Mouse (Mus musculus): ENCODE measurements around the gene Rph3al. TPM values are rescaled to one million over a fixed set of nuclear protein-coding genes. Genes with fewer than 3 reads are reported as not detected.

Gene Rph3al
- polyA plus RNA-seq, 1 experiment from 2014 or later, result 1.7 TPM

GRCm38 (mm10) chr11:75870386-75870785, 67.8 kb downstream of the Rph3al start:
- 43% methylated on average over 5 of the region's 5 CpGs for WGBS

GRCm38 (mm10) chr11:75869898-75870297, 68.3 kb downstream of the Rph3al start:
- Histone ChIP-seq H3K9me3 (no peaks in the 10 kb centered on the region), H3K27ac (peak overlapping the region; percentile 60), H3K9ac (no peak overlapping the region), H3K4me3 (replicated peaks) (no peak overlapping the region), H3K27me3 (no peaks in the 10 kb centered on the region), H3K36me3 (replicated peaks) (no peaks in the 10 kb centered on the region), H3K4me2 (no peak overlapping the region), H3K4me1 (peaks cover 32% of the 10 kb centered on the region)
- ATAC-seq (ENCODE audit: low FRiP score), result peak; percentile 36; the same call in 1 of the 2 replicates
- WGBS, result 47% methylated on average over 5 of the region's 5 CpGs

More at GRCm38 (mm10) chr11:75870386-75870785, 67.8 kb downstream of the Rph3al start:
- peak; percentile 7; the same call in 1 of the 2 replicates for ATAC-seq (ENCODE audit: low FRiP score)
- no peaks in the 10 kb centered on the region for H3K36me3 ChIP-seq (replicated peaks)
- no peak overlapping the region for H3K4me2 ChIP-seq
- no peak overlapping the region for H3K4me3 ChIP-seq (replicated peaks)
- H3K27ac ChIP-seq, result peak overlapping the region; percentile 60
- H3K27me3 ChIP-seq, result no peaks in the 10 kb centered on the region
- H3K9ac ChIP-seq, result no peak overlapping the region
- no peaks in the 10 kb centered on the region for H3K9me3 ChIP-seq
- H3K4me1 ChIP-seq, result peaks cover 27% of the 10 kb centered on the region

GRCm38 (mm10) chr11:75866861-75867260, 71.4 kb downstream of the Rph3al start:
- Histone ChIP-seq H3K9ac (no peak overlapping the region), H3K9me3 (no peaks in the 10 kb centered on the region), H3K27ac (no peak overlapping the region), H3K4me1 (peaks cover 43% of the 10 kb centered on the region), H3K4me3 (replicated peaks) (no peak overlapping the region), H3K4me2 (no peak overlapping the region), H3K36me3 (replicated peaks) (no peaks in the 10 kb centered on the region), H3K27me3 (no peaks in the 10 kb centered on the region)
- ATAC-seq (ENCODE audit: low FRiP score), result no peak
- WGBS, result 76% methylated on average over 4 of the region's 4 CpGs

- Histone ChIP-seq H3K9me3 (no peaks in the 10 kb centered on the region), H3K9ac (no peak overlapping the region), H3K4me1 (peaks cover 44% of the 10 kb centered on the region), H3K4me2 (no peak overlapping the region), H3K27ac (peak overlapping the region; percentile 68), H3K36me3 (replicated peaks) (no peaks in the 10 kb centered on the region), H3K4me3 (replicated peaks) (no peak overlapping the region), H3K27me3 (no peaks in the 10 kb centered on the region)
- 32% methylated on average over 9 of the region's 9 CpGs for WGBS
- peak; percentile 28; the same call in 1 of the 2 replicates for ATAC-seq (ENCODE audit: low FRiP score)
Measured at GRCm38 (mm10) chr11:75865859-75866258, 72.4 kb downstream of the Rph3al start.

- no peaks in the 10 kb centered on the region for H3K36me3 ChIP-seq (replicated peaks)
- 36% methylated on average over 7 of the region's 7 CpGs for WGBS
Measured at GRCm38 (mm10) chr11:75865253-75865619, 73.0 kb downstream of the Rph3al start.

GRCm38 (mm10) chr11:75864529-75865252, 73.5 kb downstream of the Rph3al start:
- no peak overlapping the region for H3K4me2 ChIP-seq
- 42% methylated on average over 4 of the region's 4 CpGs for WGBS
- H3K9ac ChIP-seq, result no peak overlapping the region
- H3K9me3 ChIP-seq, result no peaks in the 10 kb centered on the region
- H3K4me3 ChIP-seq (replicated peaks), result no peak overlapping the region
- no peaks in the 10 kb centered on the region for H3K27me3 ChIP-seq
- no peaks in the 10 kb centered on the region for H3K36me3 ChIP-seq (replicated peaks)
- peak overlapping the region; percentile 68 for H3K27ac ChIP-seq
- no peak for ATAC-seq (ENCODE audit: low FRiP score)
- peaks cover 35% of the 10 kb centered on the region for H3K4me1 ChIP-seq

More at GRCm38 (mm10) chr11:75865253-75865619, 73.0 kb downstream of the Rph3al start:
- Histone ChIP-seq H3K4me2 (no peak overlapping the region), H3K4me1 (peaks cover 40% of the 10 kb centered on the region), H3K9ac (no peak overlapping the region), H3K9me3 (no peaks in the 10 kb centered on the region), H3K27me3 (no peaks in the 10 kb centered on the region), H3K4me3 (replicated peaks) (no peak overlapping the region), H3K27ac (peak overlapping the region; percentile 68)
- no peak for ATAC-seq (ENCODE audit: low FRiP score)

GRCm38 (mm10) chr11:75862466-75862865, 75.8 kb downstream of the Rph3al start:
- H3K9me3 ChIP-seq, result no peaks in the 10 kb centered on the region
- H3K4me1 ChIP-seq, result peaks cover 41% of the 10 kb centered on the region
- 73% methylated on average over 4 of the region's 4 CpGs for WGBS
- no peak overlapping the region for H3K27ac ChIP-seq
- no peaks in the 10 kb centered on the region for H3K27me3 ChIP-seq
- H3K4me3 ChIP-seq (replicated peaks), result no peak overlapping the region
- no peak for ATAC-seq (ENCODE audit: low FRiP score)
- no peak overlapping the region for H3K4me2 ChIP-seq
- H3K36me3 ChIP-seq (replicated peaks), result no peaks in the 10 kb centered on the region
- no peak overlapping the region for H3K9ac ChIP-seq

GRCm38 (mm10) chr11:75861653-75862052, 76.6 kb downstream of the Rph3al start:
- no peak overlapping the region for H3K4me3 ChIP-seq (replicated peaks)
- no peak overlapping the region for H3K4me2 ChIP-seq
- no peaks in the 10 kb centered on the region; the same call in 1 of the 2 replicates for H3K27me3 ChIP-seq
- H3K4me1 ChIP-seq, result peaks cover 39% of the 10 kb centered on the region
- no peaks in the 10 kb centered on the region for H3K9me3 ChIP-seq
- no peak for ATAC-seq (ENCODE audit: low FRiP score)
- no peaks in the 10 kb centered on the region for H3K36me3 ChIP-seq (replicated peaks)
- H3K27ac ChIP-seq, result no peak overlapping the region
- 73% methylated on average over 4 of the region's 4 CpGs for WGBS
- no peak overlapping the region for H3K9ac ChIP-seq

GRCm38 (mm10) chr11:75861213-75861612, 77.0 kb downstream of the Rph3al start:
- no peaks in the 10 kb centered on the region for H3K9me3 ChIP-seq
- no peak overlapping the region for H3K4me2 ChIP-seq
- no peak overlapping the region for H3K27ac ChIP-seq
- ATAC-seq (ENCODE audit: low FRiP score), result no peak
- no peaks in the 10 kb centered on the region for H3K36me3 ChIP-seq (replicated peaks)
- no peak overlapping the region for H3K4me3 ChIP-seq (replicated peaks)
- H3K27me3 ChIP-seq, result no peaks in the 10 kb centered on the region; the same call in 1 of the 2 replicates
- whole genome bisulfite sequencing, result 58% methylated on average over 14 of the region's 14 CpGs
- no peak overlapping the region for H3K9ac ChIP-seq
- peaks cover 38% of the 10 kb centered on the region for H3K4me1 ChIP-seq

GRCm38 (mm10) chr11:75859460-75859859, 78.8 kb downstream of the Rph3al start:
- H3K4me3 ChIP-seq (replicated peaks), result no peak overlapping the region
- WGBS, result 75% methylated on average over 8 of the region's 8 CpGs
- H3K4me2 ChIP-seq, result no peak overlapping the region
- no peak overlapping the region for H3K27ac ChIP-seq
- ATAC-seq (ENCODE audit: low FRiP score), result no peak
- no peaks in the 10 kb centered on the region for H3K36me3 ChIP-seq (replicated peaks)
- H3K4me1 ChIP-seq, result peaks cover 24% of the 10 kb centered on the region
- no peaks in the 10 kb centered on the region; the same call in 1 of the 2 replicates for H3K27me3 ChIP-seq
- no peak overlapping the region for H3K9ac ChIP-seq
- H3K9me3 ChIP-seq, result no peaks in the 10 kb centered on the region

GRCm38 (mm10) chr11:75858975-75859374, 79.3 kb downstream of the Rph3al start:
- Histone ChIP-seq H3K9me3 (no peaks in the 10 kb centered on the region), H3K27ac (0 out of 2 replicates have a peak overlapping the region, but pooled peaks have one; percentile 3), H3K4me1 (peaks cover 21% of the 10 kb centered on the region), H3K4me3 (replicated peaks) (no peak overlapping the region), H3K4me2 (no peak overlapping the region), H3K27me3 (no peaks in the 10 kb centered on the region; the same call in 1 of the 2 replicates), H3K36me3 (replicated peaks) (no peaks in the 10 kb centered on the region), H3K9ac (no peak overlapping the region)
- 82% methylated on average over 2 of the region's 2 CpGs for WGBS
- ATAC-seq (ENCODE audit: low FRiP score), result no peak

- Histone ChIP-seq H3K36me3 (replicated peaks) (no peaks in the 10 kb centered on the region), H3K4me1 (peaks cover 20% of the 10 kb centered on the region), H3K27me3 (no peaks in the 10 kb centered on the region; the same call in 1 of the 2 replicates), H3K4me2 (no peak overlapping the region), H3K9ac (no peak overlapping the region), H3K4me3 (replicated peaks) (no peak overlapping the region), H3K27ac (no peak overlapping the region), H3K9me3 (no peaks in the 10 kb centered on the region)
- no peak for ATAC-seq (ENCODE audit: low FRiP score)
- 82% methylated on average over 3 of the region's 3 CpGs for WGBS
Measured at GRCm38 (mm10) chr11:75857781-75858180, 80.4 kb downstream of the Rph3al start.

- H3K9me3 ChIP-seq, result no peaks in the 10 kb centered on the region
- no peak overlapping the region for H3K9ac ChIP-seq
- H3K36me3 ChIP-seq (replicated peaks), result no peaks in the 10 kb centered on the region
- no peak overlapping the region for H3K4me3 ChIP-seq (replicated peaks)
- H3K27me3 ChIP-seq, result no peaks in the 10 kb centered on the region; the same call in 1 of the 2 replicates
- no peak for ATAC-seq (ENCODE audit: low FRiP score)
- no peak overlapping the region for H3K27ac ChIP-seq
- peaks cover 13% of the 10 kb centered on the region for H3K4me1 ChIP-seq
- 86% methylated on average over 7 of the region's 7 CpGs for WGBS
- no peak overlapping the region for H3K4me2 ChIP-seq
Measured at GRCm38 (mm10) chr11:75854327-75854726, 83.9 kb downstream of the Rph3al start.
